Mouse (Mus musculus): Measurements from ENCODE around the gene Gm45062.

- TF ChIP-seq CTCF (IDR thresholded peaks at IDR 0.05): no peak
- TF ChIP-seq EP300 (IDR thresholded peaks at IDR 0.05): no peak
Measured at GRCm38 (mm10) chr6:8495827-8496222, 236.6 kb downstream of the Gm45062 start.
